Mouse (Mus musculus) embryonic fibroblast, embryonic 13.5 days (primary cell): ENCODE measurements around the gene Eps15l1.

ENCODE experiments used
- CTCF ChIP-seq: IDR thresholded peaks from 2 replicates; pipeline ENCODE4 v1.5.1; 2011; ENCODE audit warnings: mild to moderate bottlenecking, control low read depth, low read length, moderate library complexity, borderline replicate concordance; ENCODE audit not compliant: insufficient read depth
- POLR2A ChIP-seq: IDR thresholded peaks from 2 replicates; pipeline ENCODE4 v1.6.1; 2011; ENCODE audit warnings: low read depth, mild to moderate bottlenecking, control low read depth, low read length, moderate library complexity

GRCm38 (mm10) chr8:72420571-72421361 is 494 bp downstream of the Eps15l1 start:
- TF ChIP-seq CTCF (no peak), POLR2A (no peak)
